Mouse (Mus musculus): Measurements from ENCODE around the gene Fgr.
"Not testable (repeated sequence)": the region's sequence is repeated elsewhere in the genome, so short reads cannot be mapped to it uniquely, and the experiment has no call there.

Gene Fgr

GRCm38 (mm10) chr4:132983664-132984512 lies 10.0 kb downstream of the Fgr start:
- DNase-seq (ENCODE audit: low spot score in 2 of 2), result no peak

GRCm38 (mm10) chr4:132988581-132989355 lies 14.9 kb downstream of the Fgr start:
- no peak for DNase-seq (ENCODE audit: low spot score in 2 of 2)

- no peak for DNase-seq (ENCODE audit: low spot score in 2 of 2)
Observed at GRCm38 (mm10) chr4:132993553-132993952, 19.7 kb downstream of the Fgr start.

GRCm38 (mm10) chr4:132997469-132998237 lies 23.8 kb downstream of the Fgr start:
- DNase-seq (ENCODE audit: low spot score in 2 of 2), result no peak

GRCm38 (mm10) chr4:133002896-133003295 lies 29.0 kb downstream of the Fgr start:
- DNase-seq (ENCODE audit: low spot score in 2 of 2), result no peak

- no peak for DNase-seq (ENCODE audit: low spot score in 2 of 2)
Observed at GRCm38 (mm10) chr4:133003316-133004018, 29.6 kb downstream of the Fgr start.

GRCm38 (mm10) chr4:133005233-133005632 lies 31.3 kb downstream of the Fgr start:
- DNase-seq (ENCODE audit: low spot score in 2 of 2), result peak; percentile 65 to 68

- DNase-seq (ENCODE audit: low spot score in 2 of 2), result not testable (repeated sequence)
Observed at GRCm38 (mm10) chr4:133005885-133006451, 32.1 kb downstream of the Fgr start.

GRCm38 (mm10) chr4:133007513-133008380 lies 33.9 kb downstream of the Fgr start:
- no peak for DNase-seq (ENCODE audit: low spot score in 2 of 2)

- DNase-seq (ENCODE audit: low spot score in 2 of 2), result peak in 1 of 2 experiments; percentile 56
Observed at GRCm38 (mm10) chr4:133009131-133009530, 35.2 kb downstream of the Fgr start.

GRCm38 (mm10) chr4:133009676-133010075 lies 35.8 kb downstream of the Fgr start:
- DNase-seq (ENCODE audit: low spot score in 2 of 2), result no peak

- DNase-seq (ENCODE audit: low spot score in 2 of 2), result no peak
Observed at GRCm38 (mm10) chr4:133010611-133011010, 36.7 kb downstream of the Fgr start.

- DNase-seq (ENCODE audit: low spot score in 2 of 2), result peak; percentile 89 to 93
Observed at GRCm38 (mm10) chr4:133011028-133011820, 37.3 kb downstream of the Fgr start, which contains the start of gene Ahdc1. Gene Ahdc1 (plus strand): TSS chr4:133011260.

- DNase-seq (ENCODE audit: low spot score in 2 of 2), result peak; percentile 48 to 54
Observed at GRCm38 (mm10) chr4:133011821-133012775, 38.2 kb downstream of the Fgr start.

- no peak for DNase-seq (ENCODE audit: low spot score in 2 of 2)
Observed at GRCm38 (mm10) chr4:133012776-133013265, 38.9 kb downstream of the Fgr start.

GRCm38 (mm10) chr4:133013266-133013891 lies 39.5 kb downstream of the Fgr start:
- DNase-seq (ENCODE audit: low spot score in 2 of 2), result peak; percentile 48 to 65

- DNase-seq (ENCODE audit: low spot score in 2 of 2), result no peak
Observed at GRCm38 (mm10) chr4:133014088-133014487, 40.2 kb downstream of the Fgr start.

Measured in urinary bladder, postnatal 36 days (tissue).